Mouse (Mus musculus) myocyte (in vitro differentiated cells): ENCODE results near the gene Gm20878. TPM values are rescaled to one million over a fixed set of nuclear protein-coding genes. Genes with fewer than 3 reads are reported as not detected.
"Not testable (repeated sequence)": the region's sequence is repeated elsewhere in the genome, so short reads cannot be mapped to it uniquely, and the experiment has no call there.

Experiments used
- H3K27me3 ChIP-seq: one replicate; pipeline ENCODE4 v1.6.1; 2011; ENCODE audit not compliant: control insufficient read depth, insufficient read depth, insufficient read length
- H3K36me3 ChIP-seq: one replicate; pipeline ENCODE4 v1.6.1; 2011; ENCODE audit not compliant: control insufficient read depth, insufficient read depth
- H3K4me2 ChIP-seq: one replicate; pipeline ENCODE4 v1.6.1; 2011; ENCODE audit warnings: low read depth, control low read depth
- H3K4me3 ChIP-seq: one replicate; pipeline ENCODE4 v1.5.1; 2011; ENCODE audit warnings: mild to moderate bottlenecking, control low read depth, moderate library complexity
- H3K79me2 ChIP-seq: one replicate; pipeline ENCODE4 v1.6.1; 2011; ENCODE audit not compliant: control insufficient read depth, insufficient read depth
- H3ac ChIP-seq: one replicate; pipeline ENCODE4 v1.6.1; 2011; ENCODE audit not compliant: control insufficient read depth, insufficient read length
- polyA plus RNA-seq: library from polyadenylated mRNA; unstranded; fragments of >200 nt; fragmentation: generic; extraction: Trizol; gene quantifications from one replicate; pipeline ENCODE4 v1.2.1, GENCODE M21; 2012; ENCODE audit warnings: missing spikeins

Gm20878 gene
- polyA plus RNA-seq: not detected

GRCm38 (mm10) chr4:41941272-41941671 lies at the start of gene Gm20878:
Gene Gm20878, plus strand, starts transcription at chr4:41941572.
- H3K27me3 ChIP-seq, H3K79me2 ChIP-seq, H3K4me3 ChIP-seq, H3K4me2 ChIP-seq, H3K36me3 ChIP-seq, H3ac ChIP-seq: not testable (repeated sequence)

GRCm38 (mm10) chr4:41903310-41903709 lies 38.1 kb upstream of the Gm20878 start, which contains the start of gene Gm21541:
Gene Gm21541, plus strand, starts transcription at chr4:41903610.
- H3K4me2 ChIP-seq, H3ac ChIP-seq, H3K79me2 ChIP-seq, H3K36me3 ChIP-seq, H3K27me3 ChIP-seq, H3K4me3 ChIP-seq: not testable (repeated sequence)

GRCm38 (mm10) chr4:41965758-41966157 lies 24.4 kb downstream of the Gm20878 start, which contains the start of gene Fam205a4:
Gene Fam205a4, plus strand, starts transcription at chr4:41966058.
- not testable (repeated sequence) for H3K27me3 ChIP-seq, H3ac ChIP-seq, H3K4me2 ChIP-seq, H3K79me2 ChIP-seq, H3K4me3 ChIP-seq, H3K36me3 ChIP-seq

Other genes with a start within 250 kb of the Gm20878 start
- gene Cntfr, start 244.5 kb upstream of the Gm20878 start, polyA plus RNA-seq: 0.06 TPM
- gene Il11ra1, start 241.6 kb upstream of the Gm20878 start, polyA plus RNA-seq: 3.3 TPM
- gene Rpp25l, start 228.0 kb upstream of the Gm20878 start, polyA plus RNA-seq: 43.8 TPM
- gene Dctn3, start 218.4 kb upstream of the Gm20878 start, polyA plus RNA-seq: 155 TPM
- not detected for gene Arid3c, start 210.4 kb upstream of the Gm20878 start, polyA plus RNA-seq
- 2.1 TPM for gene Galt, start 186.3 kb upstream of the Gm20878 start, polyA plus RNA-seq
- 98.6 TPM for gene Sigmar1, start 185.4 kb upstream of the Gm20878 start, polyA plus RNA-seq
- gene Ccl27a, start 167.3 kb upstream of the Gm20878 start, polyA plus RNA-seq: not detected
- gene Gm21541, start 38.0 kb upstream of the Gm20878 start, polyA plus RNA-seq: not detected
- gene Fam205a4, start 24.5 kb downstream of the Gm20878 start, polyA plus RNA-seq: not detected
- gene Gm21093, start 93.2 kb downstream of the Gm20878 start, polyA plus RNA-seq: not detected
- not detected for gene Gm3893, start 149.6 kb downstream of the Gm20878 start, polyA plus RNA-seq
- not detected for gene Gm13304, start 173.2 kb downstream of the Gm20878 start, polyA plus RNA-seq
- gene Gm13306, start 211.9 kb downstream of the Gm20878 start, polyA plus RNA-seq: not detected
- gene Gm13305, start 227.0 kb downstream of the Gm20878 start, polyA plus RNA-seq: not detected